Comparison of ENCODE assay signal across 18 mouse cellular contexts in genomic region chr1:177081957-177082645, GRCm38 (mm10).
DNase-seq lines count a peak whose midpoint lies in the region; ATAC-seq and TF ChIP-seq lines count a peak whose summit lies in the region.
"Had no signal": no experiment of that assay in that cellular context is flagged by ENCODE, and none has a peak within 500 bp of the region (broad histone marks: within the 10 kb centered on the region; RNA-seq: fewer than 3 reads in every experiment).

No protein-coding gene starts in this region.

- DNase-seq in cerebellum, adult 11-12 months = peak; percentile 26
- no peak for DNase-seq in cerebellum, postnatal 4 days (ENCODE audit: low spot score in 2 of 2)
- DNase-seq in midbrain, postnatal 0 days (ENCODE audit: low spot score) = no peak
- DNase-seq in gastrocnemius, adult 18-20 months (ENCODE audit: low spot score) = no peak
- DNase-seq: cerebellum, postnatal 10 days; gastrocnemius, postnatal 25 days; kidney, adult 2 months; lung, adult 2 months; retina, postnatal 1 day; spleen, adult 18-20 months; thymus, postnatal 25 days had no signal

- 89% methylated on average over 1 of the region's 1 CpGs for WGBS in hindbrain, embryonic 12.5 days
- 76% methylated on average over 1 of the region's 1 CpGs for WGBS in hindbrain, embryonic 16.5 days
- whole genome bisulfite sequencing in midbrain, embryonic 13.5 days = 78% methylated on average over 1 of the region's 1 CpGs
- WGBS in midbrain, postnatal 0 days = 91% methylated on average over 1 of the region's 1 CpGs

- H3K4me3 ChIP-seq in hindbrain, embryonic 12.5 days = no peak overlapping the region
- H3K4me3 ChIP-seq in hindbrain, embryonic 16.5 days (ENCODE audit: low read length) = no peak overlapping the region
- no peak overlapping the region for H3K4me3 ChIP-seq in midbrain, embryonic 13.5 days (replicated peaks)
- H3K4me3 ChIP-seq in midbrain, postnatal 0 days (ENCODE audit: low read depth, low read length) = no peak overlapping the region
- H3K4me3 ChIP-seq: heart, embryonic 12.5 days had no signal

- H3K4me1 ChIP-seq in hindbrain, embryonic 12.5 days = no peaks in the 10 kb centered on the region
- no peaks in the 10 kb centered on the region for H3K4me1 ChIP-seq in hindbrain, embryonic 16.5 days (ENCODE audit: control insufficient read depth, insufficient read depth, low read depth, low read length)
- 0 out of 2 replicates have a peak, but pooled peaks cover 2% of the 10 kb centered on the region for H3K4me1 ChIP-seq in midbrain, embryonic 13.5 days (replicated peaks)
- no peaks in the 10 kb centered on the region for H3K4me1 ChIP-seq in midbrain, postnatal 0 days (ENCODE audit: insufficient read depth, low read length)
- H3K4me1 ChIP-seq: heart, embryonic 12.5 days had no signal

- no peaks in the 10 kb centered on the region for H3K36me3 ChIP-seq in hindbrain, embryonic 12.5 days
- H3K36me3 ChIP-seq in hindbrain, embryonic 16.5 days (ENCODE audit: control insufficient read depth, insufficient read depth, low read length) = no peaks in the 10 kb centered on the region
- H3K36me3 ChIP-seq in midbrain, embryonic 13.5 days = no peaks in the 10 kb centered on the region; the same call in 1 of the 2 replicates
- no peaks in the 10 kb centered on the region for H3K36me3 ChIP-seq in midbrain, postnatal 0 days (ENCODE audit: insufficient read depth, low read length)
- H3K36me3 ChIP-seq: heart, embryonic 12.5 days had no signal

- H3K9ac ChIP-seq in hindbrain, embryonic 12.5 days = no peak overlapping the region
- H3K9ac ChIP-seq in hindbrain, embryonic 16.5 days (ENCODE audit: low read depth, low read length) = no peak overlapping the region
- no peak overlapping the region for H3K9ac ChIP-seq in midbrain, embryonic 13.5 days (replicated peaks)
- H3K9ac ChIP-seq in midbrain, postnatal 0 days (replicated peaks; ENCODE audit: low read length, poor library complexity, severe bottlenecking) = no peak overlapping the region
- H3K9ac ChIP-seq: heart, embryonic 12.5 days had no signal

- TF ChIP-seq CTCF in midbrain, postnatal 0 days (IDR thresholded peaks at IDR 0.05) = no peak

- no peaks in the 10 kb centered on the region for H3K27me3 ChIP-seq in hindbrain, embryonic 12.5 days
- no peaks in the 10 kb centered on the region for H3K27me3 ChIP-seq in hindbrain, embryonic 16.5 days (replicated peaks; ENCODE audit: control insufficient read depth, insufficient read depth, low read length)
- no peaks in the 10 kb centered on the region for H3K27me3 ChIP-seq in midbrain, embryonic 13.5 days
- no peaks in the 10 kb centered on the region for H3K27me3 ChIP-seq in midbrain, postnatal 0 days (ENCODE audit: insufficient read depth, low read length)
- H3K27me3 ChIP-seq: heart, embryonic 12.5 days; Patski had no signal

- 0 out of 2 replicates have a peak, but pooled peaks have one; percentile 22 for ATAC-seq in hindbrain, embryonic 12.5 days (ENCODE audit: low FRiP score)
- ATAC-seq in hindbrain, embryonic 16.5 days = no peak
- ATAC-seq in midbrain, embryonic 13.5 days = peak; percentile 40; the same call in 1 of the 2 replicates
- no peak for ATAC-seq in midbrain, postnatal 0 days (ENCODE audit: low FRiP score)
- 0 out of 2 replicates have a peak, but pooled peaks have one; percentile 40 for ATAC-seq in monocyte, adult 5-6 weeks (replicated peaks; ENCODE audit: insufficient number of reproducible peaks, low FRiP score, low TSS enrichment, poor library complexity, severe bottlenecking)
- ATAC-seq: Patski had no signal

- no peak overlapping the region for H3K27ac ChIP-seq in hindbrain, embryonic 12.5 days
- H3K27ac ChIP-seq in hindbrain, embryonic 16.5 days (ENCODE audit: low read depth, low read length) = no peak overlapping the region
- no peak overlapping the region for H3K27ac ChIP-seq in midbrain, embryonic 13.5 days
- H3K27ac ChIP-seq in midbrain, postnatal 0 days (ENCODE audit: low read depth, low read length) = no peak overlapping the region
- H3K27ac ChIP-seq: macrophage had no signal

- H3K9me3 ChIP-seq in hindbrain, embryonic 12.5 days (replicated peaks) = no peaks in the 10 kb centered on the region
- H3K9me3 ChIP-seq in hindbrain, embryonic 16.5 days (ENCODE audit: control insufficient read depth, low read length) = peaks cover 2% of the 10 kb centered on the region; the same call in 1 of the 2 replicates
- no peaks in the 10 kb centered on the region for H3K9me3 ChIP-seq in midbrain, embryonic 13.5 days
- no peaks in the 10 kb centered on the region for H3K9me3 ChIP-seq in midbrain, postnatal 0 days (ENCODE audit: low read length)
- H3K9me3 ChIP-seq: heart, embryonic 12.5 days had no signal

- no peak overlapping the region for H3K4me2 ChIP-seq in hindbrain, embryonic 12.5 days (replicated peaks)
- H3K4me2 ChIP-seq in hindbrain, embryonic 16.5 days (ENCODE audit: low read length) = no peak overlapping the region
- H3K4me2 ChIP-seq in midbrain, embryonic 13.5 days (replicated peaks) = no peak overlapping the region
- H3K4me2 ChIP-seq in midbrain, postnatal 0 days (ENCODE audit: low read depth, low read length, poor library complexity, severe bottlenecking) = no peak overlapping the region
- H3K4me2 ChIP-seq: heart, embryonic 12.5 days had no signal

Comparison
In these comparisons a context has a peak if more than half of its experiments do, and no peak if none do; other contexts are left out.
1. ATAC-seq: peak in hindbrain, embryonic 12.5 days (single experiment), midbrain, embryonic 13.5 days (single experiment) and monocyte, adult 5-6 weeks (single experiment); none in hindbrain, embryonic 16.5 days (single experiment) and midbrain, postnatal 0 days (single experiment).